Mouse (Mus musculus): ENCODE data around the gene Gm16867. TPM values are rescaled to one million over a fixed set of nuclear protein-coding genes. Genes with fewer than 3 reads are reported as not detected.
"Not testable (repeated sequence)": the region's sequence is repeated elsewhere in the genome, so short reads cannot be mapped to it uniquely, and the experiment has no call there.

Gm16867 gene
- polyA plus RNA-seq, 3 experiments from 2014 or later = 1.3 TPM; not detected in 2

DNA sequence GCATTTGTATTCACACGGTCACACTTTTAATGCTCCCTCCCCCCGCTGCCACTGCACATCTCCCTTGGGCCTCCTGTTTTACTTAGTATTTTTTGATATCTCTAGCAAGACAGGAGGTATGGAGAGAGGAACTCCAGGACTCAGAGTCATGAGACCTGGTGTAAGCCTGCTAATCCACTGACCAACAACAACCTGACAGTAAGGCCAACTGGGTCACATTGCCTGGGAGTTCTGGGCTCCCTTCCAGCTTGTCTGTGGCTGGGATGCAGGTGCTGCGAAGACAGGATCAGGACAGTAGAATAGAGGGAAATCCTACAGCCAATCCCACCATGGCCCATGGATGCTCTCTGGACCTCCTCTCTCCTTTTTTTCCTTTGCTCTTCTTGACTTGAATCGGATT, 38.7 kb downstream of the Gm16867 start:
- not testable (repeated sequence) for ATAC-seq

DNA sequence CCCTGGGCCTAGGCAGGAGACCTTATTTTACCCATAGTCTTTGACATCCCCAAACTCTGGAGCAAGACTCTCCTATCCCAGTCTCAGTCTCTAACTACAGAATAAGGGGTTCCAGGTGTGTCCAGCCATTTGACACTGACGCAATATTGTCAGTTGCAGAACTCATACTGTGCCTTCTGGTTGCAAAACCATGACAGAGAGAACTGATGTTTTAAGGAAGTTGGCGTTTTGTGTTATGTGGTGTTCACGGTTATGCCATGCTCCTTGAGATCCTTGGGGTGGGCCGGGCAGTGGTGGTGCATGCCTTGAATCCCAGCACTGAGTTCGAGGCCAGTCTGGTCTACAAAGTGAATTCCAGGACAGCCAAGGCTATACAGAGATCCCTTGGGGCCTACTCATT, 45.5 kb downstream of the Gm16867 start:
- not testable (repeated sequence) for ATAC-seq

GRCm38 (mm10) chr14:69454640-69455039, 48.5 kb downstream of the Gm16867 start:
- not testable (repeated sequence) for ATAC-seq

DNA sequence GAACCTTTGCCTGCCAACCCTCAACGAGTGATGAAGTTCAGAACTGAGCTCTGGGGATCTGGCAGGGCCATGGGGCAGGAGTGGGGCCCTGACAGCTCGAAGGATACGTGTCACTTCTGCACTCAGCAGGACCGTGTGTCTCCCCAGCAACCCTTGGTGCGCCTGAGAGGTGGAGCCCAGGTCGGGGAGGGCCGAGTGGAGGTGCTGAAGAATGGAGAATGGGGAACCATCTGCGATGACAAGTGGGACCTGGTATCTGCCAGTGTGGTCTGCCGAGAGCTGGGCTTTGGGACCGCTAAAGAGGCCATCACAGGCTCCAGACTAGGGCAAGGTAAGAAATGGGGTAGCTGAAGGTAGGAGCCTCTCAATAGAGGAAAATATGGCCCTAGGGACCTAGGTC, 54.3 kb downstream of the Gm16867 start:
- ATAC-seq = not testable (repeated sequence)

- not testable (repeated sequence) for ATAC-seq
These were observed 56.2 kb downstream of the Gm16867 start for GRCm38 (mm10) chr14:69447006-69447405.

DNA sequence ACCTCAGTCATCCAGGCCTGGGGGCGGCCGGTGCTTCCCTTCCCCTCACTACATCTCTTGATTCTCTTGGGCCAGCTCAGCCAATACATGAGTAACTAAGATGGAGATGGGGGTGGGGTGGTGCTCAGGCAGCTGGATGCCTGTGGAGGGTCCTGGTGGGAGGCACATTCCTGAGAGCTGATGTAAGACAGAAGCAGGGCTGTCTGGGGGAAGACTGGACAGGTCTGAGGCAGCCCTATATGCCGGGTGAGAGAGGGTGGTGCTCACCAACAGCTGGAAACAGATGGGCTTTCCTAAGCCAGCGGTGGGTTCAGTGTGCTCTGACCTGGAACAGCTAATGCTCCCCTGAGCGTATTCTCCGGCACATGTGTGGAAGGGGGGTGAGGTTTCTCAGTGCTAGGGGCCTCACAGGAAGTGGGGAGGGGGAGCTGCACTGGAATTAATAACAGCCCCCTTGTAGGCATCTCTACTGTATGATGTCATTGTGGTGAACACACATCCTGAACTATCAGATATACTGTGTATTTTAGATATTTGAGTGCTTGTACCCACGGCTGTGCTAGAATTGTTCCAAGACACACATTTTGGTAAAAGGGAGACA, 60.0 kb downstream of the Gm16867 start:
- not testable (repeated sequence) for ATAC-seq

DNA sequence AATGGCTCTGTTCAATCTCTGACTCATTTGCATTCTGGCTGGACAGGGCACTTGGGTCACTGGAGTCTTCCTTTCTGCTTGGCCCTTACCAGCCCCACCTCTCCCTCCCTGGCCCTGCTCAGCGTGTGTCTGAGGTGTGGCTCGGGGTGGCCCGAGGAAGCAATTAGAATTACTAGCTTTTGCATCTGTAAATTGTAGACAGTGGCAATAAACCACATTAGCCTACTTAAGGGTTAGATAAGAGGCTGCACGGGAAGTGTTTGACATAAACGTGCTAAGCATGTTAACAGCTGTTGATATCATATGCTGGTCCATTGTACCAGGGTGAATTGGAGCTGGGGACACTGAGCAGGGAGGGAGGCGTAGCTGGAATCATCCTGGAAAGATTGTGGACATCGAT, 62.2 kb downstream of the Gm16867 start:
- not testable (repeated sequence) for ATAC-seq

DNA sequence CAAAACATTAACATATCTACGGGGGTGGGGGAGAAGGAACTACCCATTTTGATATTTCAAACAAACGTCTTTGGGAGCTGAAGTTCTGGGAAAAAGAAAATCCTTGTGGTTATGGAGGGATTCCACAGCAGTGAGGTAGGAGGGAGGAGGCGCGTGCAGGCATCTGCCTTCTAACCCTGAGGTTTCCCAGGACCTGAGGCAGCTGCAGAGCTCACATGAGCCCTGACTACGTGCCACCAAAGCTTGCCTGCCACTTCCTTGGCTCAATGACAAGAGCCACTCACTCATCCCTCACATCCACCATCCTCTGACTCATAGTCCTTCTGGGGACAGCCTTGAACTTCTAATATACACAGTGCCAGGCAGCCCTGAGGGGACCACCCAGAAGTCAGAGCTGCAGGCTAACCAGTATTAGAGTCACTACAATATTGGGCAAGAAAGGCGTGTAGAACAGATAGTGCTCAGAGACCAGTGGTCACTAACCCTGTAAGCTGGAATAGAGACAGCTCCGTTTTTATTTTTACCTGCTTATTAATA, 64.4 kb downstream of the Gm16867 start:
- not testable (repeated sequence) for ATAC-seq

GRCm38 (mm10) chr14:69421003-69421402, 82.2 kb downstream of the Gm16867 start:
- not testable (repeated sequence) for ATAC-seq

GRCm38 (mm10) chr14:69417545-69417944, 85.6 kb downstream of the Gm16867 start:
- ATAC-seq = not testable (repeated sequence)

Other genes with a start within 250 kb of the Gm16867 start
- under 1 TPM in 2 of 3 experiments, not detected in 1; 0.09 to 0.13 TPM for gene Synb, start 209.1 kb downstream of the Gm16867 start, polyA plus RNA-seq (2017; shearing (Covaris generic))
- not detected for gene Gm27179, start 9.2 kb upstream of the Gm16867 start, polyA plus RNA-seq (2017; shearing (Covaris generic))
- 1 to 10 TPM; 4.6 to 6.7 (median 5.1) TPM for gene Entpd4b, start 52.1 kb upstream of the Gm16867 start, polyA plus RNA-seq (2017; shearing (Covaris generic))

Measured in inflammation-experienced regulatory T-cells, adult 6 months (primary cell).